Mouse (Mus musculus) kidney, postnatal 0 days (tissue): ENCODE measurements around the gene Zfp84. TPM values are rescaled to one million over a fixed set of nuclear protein-coding genes. Genes with fewer than 3 reads are reported as not detected.
A peak's percentile ranks its signal among the peaks of the same experiment; 100 is the strongest.

ENCODE experiments used
- ATAC-seq: fragments of 200-750 bp; cut with Nextera tagmentation; replicated peaks from 2 replicates; pipeline ENCODE4 v1.8.0; 2017; ENCODE audit warnings: low read depth, moderate number of reproducible peaks, moderate TSS enrichment, moderate library complexity; ENCODE audit not compliant: low FRiP score
- DNase-seq: peaks from one replicate; pipeline ENCODE4 v3.0.0-alpha.2; 2016; ENCODE audit warnings: low spot score
- H3K27ac ChIP-seq: fragments of 300-500 bp; sonication (generic); 2 replicates; pipeline ENCODE4 v1.5.1; 2014; ENCODE audit warnings: mild to moderate bottlenecking
- H3K27me3 ChIP-seq: fragments of 300-500 bp; sonication (generic); 2 replicates; pipeline ENCODE4 v1.6.1; 2014; ENCODE audit warnings: low read length, mixed read lengths; ENCODE audit not compliant: insufficient read depth
- H3K36me3 ChIP-seq: fragments of 300-500 bp; sonication (generic); 2 replicates; pipeline ENCODE4 v1.6.1; 2014; ENCODE audit warnings: low read length, mixed read lengths; ENCODE audit not compliant: insufficient read depth
- H3K4me1 ChIP-seq: fragments of 300-500 bp; sonication (generic); replicated peaks from 2 replicates; pipeline ENCODE4 v1.6.1; 2014; ENCODE audit warnings: antibody characterized with exemption, low read length, mixed read lengths; ENCODE audit not compliant: insufficient read depth
- H3K4me2 ChIP-seq: fragments of 300-500 bp; sonication (generic); 2 replicates; pipeline ENCODE4 v1.6.1; 2014; ENCODE audit warnings: mild to moderate bottlenecking, low read length, moderate library complexity, mixed read lengths
- H3K4me3 ChIP-seq: fragments of 300-500 bp; sonication (generic); replicated peaks from 2 replicates; pipeline ENCODE4 v1.5.1; 2014; ENCODE audit warnings: low read depth, low read length
- H3K9ac ChIP-seq: fragments of 300-500 bp; sonication (generic); 2 replicates; pipeline ENCODE4 v1.6.1; 2014; ENCODE audit warnings: low read depth, low read length
- H3K9me3 ChIP-seq: fragments of 300-500 bp; sonication (generic); replicated peaks from 2 replicates; pipeline ENCODE4 v1.6.1; 2016; ENCODE audit warnings: low read length, inconsistent platforms, mixed read lengths
- CTCF ChIP-seq: IDR thresholded peaks from 2 replicates; pipeline ENCODE4 v1.5.1; 2016; ENCODE audit warnings: antibody characterized with exemption, low read depth, mild to moderate bottlenecking, moderate library complexity
- WGBS: fragments of 180-500 bp; shearing (Covaris S2); extraction: QIAGEN DNeasy Blood & Tissue Kit; methylation state at CpG from one replicate; pipeline ENCODE4 v1.1.7; 2014; 5-methylcytosine and 5-hydroxymethylcytosine counted together
- polyA plus RNA-seq: library from polyadenylated mRNA; unstranded; fragments of >200 nt; fragmentation: Nextera tagmentation; extraction: Ambion mirVana; gene quantifications from 2 replicates; pipeline ENCODE4 v1.2.1, GENCODE M21; 2015

Zfp84 gene
- polyA plus RNA-seq, 1 experiment from 2014 or later: 10.5 TPM

GRCm38 (mm10) chr7:29764702-29765101 is 3.6 kb upstream of the Zfp84 start:
- Histone ChIP-seq H3K4me1 (peaks cover 7% of the 10 kb centered on the region), H3K36me3 (no peaks in the 10 kb centered on the region), H3K4me3 (no peak overlapping the region), H3K9me3 (no peaks in the 10 kb centered on the region), H3K9ac (no peak overlapping the region), H3K27ac (no peak overlapping the region), H3K27me3 (no peaks in the 10 kb centered on the region), H3K4me2 (no peak overlapping the region)
- TF ChIP-seq CTCF: no peak
- ATAC-seq (no peak), DNase-seq (no peak)
- WGBS: 81% methylated on average over 7 of the region's 7 CpGs

DNA sequence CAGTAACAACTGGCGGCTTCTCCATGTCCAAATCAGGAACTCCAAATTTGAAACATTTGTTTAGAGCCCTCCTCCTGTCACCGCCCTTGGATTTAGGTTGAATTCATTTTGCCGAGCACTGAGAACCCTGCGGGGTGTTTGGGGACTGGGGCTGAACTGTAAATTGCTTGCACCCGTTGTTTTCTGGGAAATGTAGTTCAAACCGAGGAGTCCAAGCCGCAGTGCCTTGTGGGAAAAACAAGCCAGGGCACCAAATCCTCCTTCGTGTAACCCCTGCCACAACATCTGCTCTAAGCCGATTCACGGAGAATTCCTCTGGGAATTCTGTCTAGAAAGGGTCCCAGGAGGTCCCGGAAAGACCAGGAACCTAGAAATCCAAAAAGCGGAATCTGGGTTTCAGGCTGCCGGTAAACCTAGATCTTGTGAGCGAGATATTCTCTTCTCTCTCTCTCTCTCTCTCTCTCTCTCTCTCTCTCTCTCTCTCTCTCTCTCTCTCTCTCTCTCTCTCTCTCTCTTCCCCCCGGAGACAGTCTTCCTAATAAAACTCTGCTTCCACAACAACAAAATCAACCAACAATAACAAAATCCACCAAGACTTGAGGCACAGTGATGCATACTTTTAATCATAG is 1.2 kb upstream of the Zfp84 start:
- H3K27me3 ChIP-seq: no peaks in the 10 kb centered on the region
- peak overlapping the region; percentile 68 for H3K4me3 ChIP-seq
- peak overlapping the region; percentile 58 for H3K9ac ChIP-seq
- WGBS: 2% methylated on average over 15 of the region's 15 CpGs
- H3K4me2 ChIP-seq: peak overlapping the region; percentile 63
- peaks cover 7% of the 10 kb centered on the region for H3K4me1 ChIP-seq
- H3K36me3 ChIP-seq: 0 out of 2 replicates have a peak, but pooled peaks cover 4% of the 10 kb centered on the region
- DNase-seq (peak; percentile 94), ATAC-seq (peak; percentile 60; the same call in 1 of the 2 replicates)
- peak overlapping the region; percentile 66 for H3K27ac ChIP-seq
- no peak for TF ChIP-seq CTCF
- H3K9me3 ChIP-seq: no peaks in the 10 kb centered on the region

DNA sequence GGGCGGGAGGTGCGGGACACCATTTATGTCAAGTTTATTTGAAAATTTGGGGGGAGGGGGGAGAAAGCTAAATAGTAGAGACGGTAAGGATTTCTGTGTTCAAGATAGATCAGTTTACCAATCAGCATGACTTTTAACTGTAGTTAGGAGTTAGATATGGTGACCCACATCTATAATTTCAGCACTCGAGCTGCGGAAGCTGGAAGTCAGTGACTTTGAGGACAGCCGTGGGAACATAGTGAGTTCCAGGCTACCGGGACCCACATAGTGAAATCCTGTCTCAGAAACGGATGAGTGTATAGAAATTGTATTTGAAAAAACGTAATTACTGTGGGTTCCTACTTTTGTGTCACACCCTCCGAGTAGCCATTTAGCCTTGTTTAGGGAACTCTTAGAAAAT is 628 bp downstream of the Zfp84 start:
- Histone ChIP-seq H3K36me3 (peaks cover 15% of the 10 kb centered on the region), H3K4me3 (peak overlapping the region; percentile 68), H3K9ac (peak overlapping the region; percentile 67), H3K9me3 (no peaks in the 10 kb centered on the region), H3K27me3 (no peaks in the 10 kb centered on the region), H3K27ac (peak overlapping the region; percentile 73; the same call in 1 of the 2 replicates), H3K4me2 (peak overlapping the region; percentile 63), H3K4me1 (peaks cover 7% of the 10 kb centered on the region)
- 3% methylated on average over 10 of the region's 10 CpGs for WGBS
- no peak for DNase-seq
- TF ChIP-seq CTCF: no peak
- no peak for ATAC-seq

DNA sequence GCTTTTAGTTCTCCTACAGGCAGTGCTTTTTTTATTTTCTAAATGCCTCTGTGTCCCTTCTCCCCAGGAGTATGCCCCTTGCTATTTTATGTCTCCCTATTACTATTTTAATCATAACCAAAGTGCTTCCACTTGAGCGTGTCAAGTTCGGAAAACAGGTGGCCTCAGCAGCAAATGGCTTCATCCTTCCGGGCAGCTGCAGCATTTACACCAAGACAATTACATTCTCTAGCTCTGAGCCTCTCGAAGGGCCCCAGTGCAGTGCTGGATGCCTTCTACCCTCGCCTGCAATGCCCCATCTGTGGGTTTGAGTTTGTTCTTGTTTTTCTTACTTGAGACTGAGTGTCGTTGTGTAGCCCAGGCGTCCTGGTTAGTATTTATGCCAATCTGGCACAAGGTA is 5.2 kb downstream of the Zfp84 start:
- ATAC-seq: no peak
- peaks cover 7% of the 10 kb centered on the region for H3K4me1 ChIP-seq
- WGBS: 75% methylated on average over 7 of the region's 7 CpGs
- no peaks in the 10 kb centered on the region for H3K9me3 ChIP-seq
- TF ChIP-seq CTCF: no peak
- H3K4me2 ChIP-seq: no peak overlapping the region
- H3K27me3 ChIP-seq: no peaks in the 10 kb centered on the region
- peaks cover 48% of the 10 kb centered on the region for H3K36me3 ChIP-seq
- peak overlapping the region; percentile 36; the same call in 1 of the 2 replicates for H3K27ac ChIP-seq
- H3K9ac ChIP-seq: no peak overlapping the region
- DNase-seq: no peak
- H3K4me3 ChIP-seq: no peak overlapping the region

DNA sequence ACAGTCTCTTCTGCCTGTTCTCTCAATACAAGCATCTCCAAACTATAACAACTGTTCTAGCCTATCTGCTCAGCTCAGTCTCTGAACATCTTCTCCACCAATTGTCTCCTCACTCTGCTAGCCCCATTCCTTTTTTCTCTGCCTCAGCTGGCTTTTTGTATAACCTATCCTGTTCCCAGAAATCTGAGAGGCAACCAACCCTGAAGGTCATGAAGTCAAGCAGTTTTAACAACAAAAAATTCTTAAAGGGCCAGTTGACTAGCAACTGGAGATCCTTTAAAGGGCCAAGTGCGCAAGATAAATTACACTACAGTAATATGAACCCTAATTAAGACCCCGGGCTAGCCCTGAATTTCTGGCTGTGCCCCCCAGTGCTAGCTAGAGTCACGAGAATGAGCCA is 6.0 kb downstream of the Zfp84 start:
- Histone ChIP-seq H3K9ac (no peak overlapping the region), H3K4me1 (peaks cover 3% of the 10 kb centered on the region), H3K36me3 (peaks cover 54% of the 10 kb centered on the region), H3K27ac (peak overlapping the region; percentile 14; the same call in 1 of the 2 replicates), H3K4me3 (no peak overlapping the region), H3K27me3 (no peaks in the 10 kb centered on the region), H3K9me3 (no peaks in the 10 kb centered on the region), H3K4me2 (no peak overlapping the region)
- ATAC-seq: no peak
- 56% methylated on average over 3 of the region's 3 CpGs for WGBS
- no peak for TF ChIP-seq CTCF
- DNase-seq: peak; percentile 53

DNA sequence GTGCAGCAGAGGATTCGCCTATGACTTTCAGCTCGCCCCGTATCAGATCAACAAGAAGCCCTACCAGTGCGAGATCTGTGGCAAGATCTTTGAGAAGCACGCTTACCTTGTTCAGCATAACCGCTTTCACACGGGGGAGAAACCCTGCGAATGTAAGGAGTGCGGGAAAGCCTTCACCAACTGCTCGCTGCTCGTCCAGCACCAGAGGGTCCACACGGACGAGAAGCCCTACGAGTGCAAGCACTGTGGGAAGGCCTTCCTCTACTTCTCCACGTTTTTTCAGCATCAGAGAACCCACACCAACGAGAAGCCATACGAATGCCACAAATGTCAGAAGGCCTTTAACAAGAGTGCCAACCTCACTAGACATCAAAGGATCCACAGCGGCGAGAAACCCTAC is 8.2 kb downstream of the Zfp84 start:
- 95% methylated on average over 19 of the region's 19 CpGs for WGBS
- H3K36me3 ChIP-seq: peaks cover 54% of the 10 kb centered on the region
- H3K27ac ChIP-seq: no peak overlapping the region
- no peaks in the 10 kb centered on the region for H3K9me3 ChIP-seq
- H3K4me3 ChIP-seq: no peak overlapping the region
- no peaks in the 10 kb centered on the region for H3K4me1 ChIP-seq
- DNase-seq (no peak), ATAC-seq (no peak)
- H3K27me3 ChIP-seq: no peaks in the 10 kb centered on the region
- H3K4me2 ChIP-seq: no peak overlapping the region
- no peak for TF ChIP-seq CTCF
- H3K9ac ChIP-seq: no peak overlapping the region

DNA sequence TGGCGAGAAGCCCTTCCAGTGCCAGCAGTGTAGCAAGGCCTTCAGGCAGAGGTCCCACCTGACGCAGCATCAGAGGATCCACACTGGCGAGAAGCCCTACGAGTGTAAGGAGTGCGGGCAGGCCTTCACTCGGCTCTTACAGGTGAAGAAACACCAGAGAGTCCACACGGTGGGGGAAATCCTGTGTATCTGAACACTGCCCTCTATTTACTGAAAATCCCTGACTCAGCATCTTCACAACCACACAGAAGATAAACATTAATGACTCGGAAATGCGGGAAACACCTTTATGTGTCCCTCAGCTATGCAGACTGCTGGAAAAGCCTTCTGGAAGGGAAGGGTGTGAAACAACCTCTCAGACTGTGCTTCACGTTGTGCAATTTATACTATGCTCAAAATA is 9.0 kb downstream of the Zfp84 start:
- no peak overlapping the region for H3K9ac ChIP-seq
- WGBS: 89% methylated on average over 10 of the region's 10 CpGs
- ATAC-seq (no peak), DNase-seq (no peak)
- peaks cover 50% of the 10 kb centered on the region for H3K36me3 ChIP-seq
- H3K4me1 ChIP-seq: no peaks in the 10 kb centered on the region
- no peak overlapping the region for H3K4me3 ChIP-seq
- no peaks in the 10 kb centered on the region for H3K9me3 ChIP-seq
- H3K27me3 ChIP-seq: no peaks in the 10 kb centered on the region
- H3K4me2 ChIP-seq: no peak overlapping the region
- TF ChIP-seq CTCF: no peak
- no peak overlapping the region for H3K27ac ChIP-seq
